Mouse (Mus musculus) liver (tissue): ENCODE data around the gene Zfp367.

Experiments
- DNase-seq: peaks from one replicate; pipeline ENCODE4 v3.0.0-alpha.2; 2020; ENCODE audit warnings: mixed read lengths

Gene Zfp367

DNA sequence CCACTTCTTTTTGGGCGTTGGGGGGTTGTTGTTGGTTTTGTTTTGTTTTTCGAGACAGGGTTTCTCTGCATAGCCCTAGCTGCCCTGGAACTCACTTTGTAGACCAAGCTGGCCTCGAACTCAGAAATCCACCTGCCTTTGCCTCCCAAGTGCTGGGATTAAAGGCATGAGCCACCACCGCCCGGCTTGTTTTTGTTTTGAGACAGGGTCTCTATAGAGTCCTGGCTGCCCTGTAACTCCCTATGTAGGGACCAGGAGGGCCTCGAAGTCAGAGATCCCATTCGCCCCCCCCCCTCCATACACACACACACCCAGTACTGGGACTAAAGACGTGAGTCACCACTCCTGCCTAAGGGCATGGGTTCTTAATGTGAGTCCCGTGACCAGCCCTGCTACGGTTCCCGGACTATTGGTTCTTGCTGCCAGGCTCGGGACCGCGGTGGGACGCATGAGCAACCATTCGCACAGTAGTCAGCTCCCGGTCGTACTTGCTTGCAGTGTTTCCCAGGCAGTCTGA, 807 bp upstream of the Zfp367 start:
- peak; percentile 61 for DNase-seq

DNA sequence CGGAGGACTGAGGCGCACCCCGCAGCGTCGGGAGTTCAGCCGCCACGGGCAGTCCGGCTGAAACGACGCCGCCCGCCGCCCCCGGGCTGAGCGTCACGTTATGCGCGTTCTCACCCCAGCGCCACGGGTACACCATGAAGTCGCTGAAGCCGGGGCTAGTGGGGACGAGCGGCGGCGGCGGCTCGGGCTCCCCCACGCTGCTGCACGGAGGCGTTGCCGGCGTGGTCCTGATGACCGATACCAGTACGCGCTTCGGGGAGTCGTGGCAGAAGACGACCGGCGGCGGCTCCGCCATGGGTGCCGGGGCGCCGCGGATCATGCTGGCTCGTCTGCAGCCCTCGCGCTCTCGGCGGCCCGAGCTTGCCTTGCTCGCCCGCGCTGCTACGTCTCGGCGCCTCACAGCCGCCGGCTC, 325 bp downstream of the Zfp367 start:
- DNase-seq, result no peak

- DNase-seq, result peak; percentile 93
Observed at GRCm38 (mm10) chr13:64152241-64152669, 747 bp downstream of the Zfp367 start.

- DNase-seq, result no peak
Observed at GRCm38 (mm10) chr13:64150121-64150520, 2.9 kb downstream of the Zfp367 start.

DNA sequence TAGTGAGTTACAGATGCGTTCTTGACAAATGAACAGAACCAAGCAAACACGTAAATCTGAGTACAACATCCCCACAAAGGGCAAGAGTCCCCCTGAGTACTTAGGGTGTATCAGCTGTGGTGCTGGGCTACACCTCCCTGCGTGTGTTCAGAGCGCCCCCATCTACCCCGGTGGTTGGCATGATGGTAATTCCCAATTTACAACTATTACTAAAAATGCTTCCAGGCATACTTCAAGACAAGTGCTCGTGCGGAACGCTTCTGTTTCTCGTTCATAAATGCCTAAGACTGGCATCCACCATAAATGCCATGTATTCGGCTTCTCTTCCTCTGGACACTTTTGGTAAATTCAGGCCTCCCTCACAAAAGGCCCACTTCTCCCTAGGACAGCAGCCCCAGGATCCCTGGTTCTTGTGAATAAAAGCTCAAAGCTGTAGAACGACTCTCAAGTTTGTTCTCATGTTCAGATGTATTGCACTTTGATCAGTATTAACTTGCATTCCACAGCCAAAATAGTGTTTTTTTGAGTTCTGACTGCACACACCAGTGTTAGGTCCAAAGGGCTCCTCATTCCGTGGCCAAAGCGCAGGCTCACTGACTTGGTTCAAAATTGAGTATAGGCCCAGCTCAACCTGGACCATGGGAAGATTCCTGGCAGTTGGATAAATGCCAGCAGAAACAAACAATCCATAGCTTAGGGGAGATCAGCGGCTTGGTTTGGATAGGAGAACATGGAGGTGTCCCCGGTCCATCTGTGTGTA, 23.2 kb downstream of the Zfp367 start:
- peak; percentile 64 for DNase-seq

DNA sequence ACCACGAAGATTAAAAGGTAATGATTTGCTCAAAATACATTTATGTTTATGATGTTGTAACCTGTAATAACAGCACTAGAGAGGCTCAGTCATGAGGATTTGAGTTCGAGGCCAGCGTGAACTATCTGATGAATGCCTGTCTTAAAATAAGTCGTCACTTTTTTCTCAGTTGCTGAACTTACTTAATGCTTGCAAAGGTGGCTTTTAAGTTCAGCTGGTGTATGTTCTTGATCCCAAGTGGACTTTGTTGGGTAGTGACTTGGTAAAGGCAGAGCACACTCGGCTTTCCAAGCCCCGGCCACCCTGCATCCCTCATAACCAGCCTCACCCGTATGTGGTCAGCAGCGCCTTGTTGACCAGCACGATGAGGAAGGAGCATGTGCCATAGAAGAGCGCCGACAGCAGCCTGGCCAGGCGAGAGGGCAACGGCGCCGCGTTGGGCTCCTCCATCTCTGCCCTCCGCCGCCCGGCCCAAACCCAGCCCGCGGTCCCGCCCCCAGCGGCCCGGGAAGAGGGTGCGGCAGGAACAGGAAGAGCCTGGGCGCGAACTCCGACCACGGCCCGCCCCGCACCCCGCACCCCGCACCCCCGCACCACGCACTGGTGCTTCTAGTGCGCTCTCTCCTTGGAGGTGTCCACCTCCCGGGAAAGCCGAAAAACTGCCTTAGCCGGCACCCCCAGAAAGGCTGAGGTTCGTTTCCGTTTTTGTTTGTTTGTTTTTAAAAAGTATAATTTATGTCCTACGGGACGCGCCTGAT, 24.0 kb downstream of the Zfp367 start, which contains the start of gene Slc35d2:
Gene Slc35d2, minus strand, starts transcription at position 511 of the 758 bp plus-strand sequence.
- DNase-seq, result peak; percentile 75

DNA sequence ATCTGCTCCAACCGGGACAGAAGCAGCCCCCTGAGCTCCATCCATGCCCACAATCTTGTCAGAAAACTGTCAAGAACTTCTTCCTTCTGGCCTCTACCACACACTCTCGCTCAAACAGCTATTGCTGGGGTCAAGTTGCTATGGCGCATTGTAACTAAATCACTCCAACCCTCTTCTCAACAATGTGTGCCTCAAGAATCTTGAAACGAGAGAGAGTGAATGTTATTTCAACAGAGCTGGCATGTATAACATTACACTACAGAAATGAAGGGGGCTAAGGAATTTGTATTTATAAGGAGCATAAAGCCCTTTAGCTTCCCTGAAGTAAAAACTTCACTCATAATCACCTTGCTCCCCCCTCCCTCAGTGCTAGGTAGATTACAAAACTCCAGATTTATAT, 26.7 kb downstream of the Zfp367 start:
- no peak for DNase-seq

- no peak for DNase-seq
Observed at GRCm38 (mm10) chr13:64124886-64125285, 28.1 kb downstream of the Zfp367 start.

- DNase-seq, result no peak
Observed at GRCm38 (mm10) chr13:64123491-64124188, 29.4 kb downstream of the Zfp367 start.

DNA sequence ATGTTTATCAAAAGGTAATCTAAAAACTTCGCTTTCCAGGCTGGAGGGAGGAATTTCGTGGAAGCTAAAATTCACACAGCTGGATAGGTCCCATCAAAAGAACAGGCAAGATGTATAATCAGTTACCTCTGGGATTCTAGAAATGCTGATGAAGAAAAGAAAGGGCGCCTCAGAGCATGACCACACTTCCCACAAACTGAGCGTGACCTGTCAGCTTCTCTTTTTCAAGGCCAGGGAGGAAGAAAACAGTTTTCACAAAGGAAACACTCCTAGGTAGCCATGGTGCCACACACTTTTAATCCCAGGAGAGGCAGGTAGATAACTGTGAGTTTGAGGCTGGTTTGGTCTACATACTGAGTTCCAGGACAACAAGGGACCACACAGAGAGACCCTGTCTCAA, 32.2 kb downstream of the Zfp367 start:
- no peak for DNase-seq

DNA sequence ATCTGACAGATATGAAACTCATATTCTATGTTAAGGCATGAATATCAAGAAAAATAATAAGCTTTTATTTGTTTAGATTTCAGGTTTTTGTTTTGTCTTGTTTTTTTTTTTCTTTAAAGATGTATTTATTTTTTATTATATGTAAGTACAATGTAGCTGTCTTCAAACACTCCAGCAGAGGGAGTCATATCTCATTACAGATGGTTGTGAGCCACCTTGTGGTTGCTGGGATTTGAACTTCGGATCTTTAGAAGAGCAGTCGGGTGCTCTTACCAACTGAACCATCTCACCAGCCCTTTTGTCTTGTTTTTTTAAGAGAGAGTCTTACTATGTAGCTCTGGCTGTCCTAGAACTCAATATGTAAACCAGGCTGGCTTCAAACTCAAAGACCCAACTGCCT, 35.6 kb downstream of the Zfp367 start:
- DNase-seq, result no peak

- DNase-seq, result no peak
Observed at GRCm38 (mm10) chr13:64110421-64110820, 42.6 kb downstream of the Zfp367 start.

- DNase-seq, result no peak
Observed at GRCm38 (mm10) chr13:64108381-64108850, 44.6 kb downstream of the Zfp367 start.

DNA sequence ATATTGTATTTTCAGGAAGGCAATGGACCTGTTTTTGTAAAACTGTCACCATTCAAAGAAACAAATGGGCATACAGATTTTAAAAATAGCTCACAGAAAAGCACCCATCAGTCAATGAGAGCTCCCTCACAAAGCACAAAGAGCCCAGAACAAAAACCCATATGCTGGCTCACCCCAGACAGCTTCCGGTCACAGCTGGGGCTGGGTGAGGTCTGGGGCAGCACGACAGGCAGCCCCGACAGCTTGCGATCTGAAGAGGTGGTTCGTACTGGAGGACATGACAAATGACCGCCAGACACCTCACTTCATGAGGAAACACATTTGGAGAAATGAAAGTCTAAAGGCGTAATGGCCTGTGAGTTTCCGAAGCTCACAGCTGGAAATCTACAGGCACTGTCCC, 45.5 kb downstream of the Zfp367 start:
- DNase-seq, result peak; percentile 9

DNA sequence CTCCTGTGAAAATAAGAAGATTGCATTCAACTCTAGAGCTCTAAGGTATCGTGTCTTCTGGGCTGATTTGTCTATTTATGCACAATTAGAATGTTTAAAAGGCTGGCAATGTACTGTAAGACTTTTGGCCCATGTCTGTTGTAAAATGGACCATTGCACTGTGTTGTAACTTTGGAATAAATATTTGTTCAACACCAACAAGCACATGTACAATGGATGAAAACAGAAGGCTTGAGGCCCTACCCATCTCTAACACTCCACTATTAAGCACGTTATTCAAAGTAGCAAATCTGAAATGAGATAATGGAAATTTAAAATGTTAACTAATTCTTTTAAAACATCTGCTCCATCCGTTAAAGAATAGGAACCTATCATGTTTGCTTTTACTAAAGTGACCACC, 45.9 kb downstream of the Zfp367 start:
- no peak for DNase-seq

DNA sequence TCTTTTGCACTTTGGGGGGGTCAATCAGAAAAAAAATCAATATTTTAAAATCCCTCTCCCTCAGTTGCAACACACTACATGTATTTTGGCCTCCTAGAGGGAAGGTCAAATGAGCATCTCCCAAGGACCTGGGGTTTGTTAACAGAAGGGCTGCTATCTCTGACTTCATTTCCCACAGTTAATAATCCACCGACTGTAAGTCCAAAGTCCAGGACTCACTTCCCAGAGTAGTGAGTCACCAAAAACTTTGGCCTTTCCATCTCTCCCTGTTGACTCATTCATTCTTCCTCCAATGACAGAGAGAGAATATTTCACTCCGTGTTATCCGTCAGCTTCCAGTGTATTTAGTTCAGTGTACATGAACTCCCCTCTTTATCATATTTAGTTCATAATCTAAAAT, 47.3 kb downstream of the Zfp367 start:
- no peak for DNase-seq

- peak; percentile 12 for DNase-seq
Observed at GRCm38 (mm10) chr13:64100186-64100585, 52.8 kb downstream of the Zfp367 start.

DNA sequence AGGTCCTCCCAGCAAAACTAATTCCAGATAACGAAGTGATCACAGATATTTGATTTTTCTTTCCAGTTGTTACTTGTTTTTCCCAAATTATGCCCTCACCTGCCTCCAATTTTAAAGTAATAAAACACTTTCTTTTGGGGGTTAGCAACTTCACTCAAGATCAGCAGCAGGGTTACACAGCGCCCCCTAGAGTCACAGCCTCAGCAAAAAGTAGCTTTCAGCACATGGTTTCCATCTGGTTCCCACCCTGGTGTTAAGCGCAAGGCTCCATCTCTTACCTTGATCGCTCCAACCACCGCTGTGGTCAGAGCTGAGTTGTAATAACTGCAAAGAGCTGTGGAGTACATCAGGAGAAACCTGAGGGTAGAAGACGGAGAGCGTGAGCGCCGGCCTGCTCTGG, 54.0 kb downstream of the Zfp367 start:
- peak; percentile 50 for DNase-seq

DNA sequence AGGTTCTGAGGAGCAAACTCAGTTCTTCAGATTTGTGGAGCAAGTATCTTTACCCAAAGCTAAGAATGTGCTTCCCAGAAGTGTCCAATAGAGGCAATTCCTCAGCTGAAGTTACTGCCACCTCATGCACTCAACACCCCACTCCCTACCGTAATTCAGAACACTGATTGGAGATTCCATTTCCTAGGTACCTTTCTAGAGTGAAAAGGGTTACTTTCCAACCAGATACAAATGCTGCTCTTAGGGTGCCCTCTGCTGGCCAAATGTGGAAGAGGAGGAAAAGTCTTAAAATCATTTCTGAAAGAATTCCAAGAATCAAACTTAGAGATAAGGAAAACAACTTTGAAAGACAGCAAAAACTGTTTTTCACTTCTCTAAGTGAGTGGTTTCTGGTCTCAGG, 59.7 kb downstream of the Zfp367 start:
- DNase-seq, result peak; percentile 64

- DNase-seq, result no peak
Observed at GRCm38 (mm10) chr13:64092752-64093151, 60.2 kb downstream of the Zfp367 start.

- DNase-seq, result no peak
Observed at GRCm38 (mm10) chr13:64092141-64092540, 60.9 kb downstream of the Zfp367 start.

DNA sequence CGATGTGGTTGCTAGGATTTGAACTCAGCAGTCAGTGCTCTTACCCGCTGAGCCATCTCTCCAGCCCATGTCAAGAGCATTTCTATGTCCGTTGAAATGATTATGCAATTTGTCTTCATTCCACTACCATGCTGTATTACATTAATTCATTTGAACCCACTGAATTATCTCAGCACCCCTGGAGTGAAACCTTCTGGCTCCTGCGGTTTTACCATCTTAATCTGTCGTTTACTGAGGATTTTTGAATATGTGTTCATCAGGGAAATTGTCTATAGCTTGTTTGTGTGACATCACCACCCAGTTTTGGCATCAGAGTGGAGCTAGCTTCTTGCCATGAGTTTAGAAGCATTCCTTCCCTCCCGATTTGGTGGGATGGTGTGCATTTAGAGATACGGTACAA, 62.0 kb downstream of the Zfp367 start:
- no peak for DNase-seq

DNA sequence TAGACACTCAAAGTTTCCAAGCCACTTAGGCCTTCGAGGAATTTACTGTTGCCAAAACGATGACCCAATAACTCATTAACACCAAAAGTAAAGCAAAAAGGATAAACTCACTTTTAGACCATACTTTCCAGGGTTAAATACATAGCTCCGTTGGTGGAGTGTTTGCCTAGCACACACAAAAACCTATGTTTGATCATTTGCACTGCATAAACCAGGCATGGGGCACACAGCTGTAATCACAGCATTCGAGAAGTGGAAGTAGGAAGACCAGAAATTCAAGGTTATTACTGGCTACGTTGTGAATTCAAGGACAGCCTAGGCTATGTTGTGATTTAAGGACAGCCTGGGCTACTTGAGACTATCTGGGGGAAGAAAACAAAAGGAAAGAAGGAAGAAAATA, 62.7 kb downstream of the Zfp367 start:
- DNase-seq, result no peak
